Mouse (Mus musculus) stomach, embryonic 16.5 days (tissue): Measurements from ENCODE around the gene Defb22. TPM values are rescaled to one million over a fixed set of nuclear protein-coding genes. Genes with fewer than 3 reads are reported as not detected.

Experiments
- polyA plus RNA-seq: library from polyadenylated mRNA; unstranded; fragments of >200 nt; fragmentation: Nextera tagmentation; extraction: Ambion mirVana; gene quantifications from 2 replicates; pipeline ENCODE4 v1.2.1, GENCODE M21; 2015

Gene Defb22
- polyA plus RNA-seq, 1 experiment from 2014 or later = not detected

Other genes with a start within 250 kb of the Defb22 start
- 35.8 and 38.9 TPM in 2 replicates for gene Tbc1d20, start 196.3 kb downstream of the Defb22 start, polyA plus RNA-seq
- gene Rbck1, start 157.5 kb downstream of the Defb22 start, polyA plus RNA-seq = 72.6 and 75.2 TPM in 2 replicates
- gene Trib3, start 146.1 kb downstream of the Defb22 start, polyA plus RNA-seq = 2.4 and 2.8 TPM in 2 replicates
- 1.8 and 2.3 TPM in 2 replicates for gene Nrsn2, start 113.5 kb downstream of the Defb22 start, polyA plus RNA-seq
- gene Sox12, start 92.1 kb downstream of the Defb22 start, polyA plus RNA-seq = 4.5 and 5.2 TPM in 2 replicates
- gene Zcchc3, start 75.1 kb downstream of the Defb22 start, polyA plus RNA-seq = 17.1 and 19.9 TPM in 2 replicates
- 0.26 and 0.79 TPM in 2 replicates for gene 6820408C15Rik, start 74.6 kb downstream of the Defb22 start, polyA plus RNA-seq
- gene Defb23, start 25.5 kb downstream of the Defb22 start, polyA plus RNA-seq = not detected in 2 replicates
- gene Defb20, start 13.1 kb downstream of the Defb22 start, polyA plus RNA-seq = not detected in 2 replicates
- gene Defb26, start 21.6 kb upstream of the Defb22 start, polyA plus RNA-seq = not detected in 2 replicates
- not detected in 2 replicates for gene Defb28, start 28.1 kb upstream of the Defb22 start, polyA plus RNA-seq
- not detected in 2 replicates for gene Defb29, start 50.0 kb upstream of the Defb22 start, polyA plus RNA-seq
- not detected in 2 replicates for gene Gm17416, start 79.2 kb upstream of the Defb22 start, polyA plus RNA-seq
- gene Defb21, start 82.6 kb upstream of the Defb22 start, polyA plus RNA-seq = not detected in 2 replicates
- not detected in 2 replicates for gene Defb19, start 90.2 kb upstream of the Defb22 start, polyA plus RNA-seq
- not detected in 2 replicates for gene Defb45, start 109.3 kb upstream of the Defb22 start, polyA plus RNA-seq
- not detected in 2 replicates for gene Defb36, start 114.2 kb upstream of the Defb22 start, polyA plus RNA-seq
- gene Defb25, start 132.9 kb upstream of the Defb22 start, polyA plus RNA-seq = 0.62 and 1.4 TPM in 2 replicates
- gene Rem1, start 136.8 kb upstream of the Defb22 start, polyA plus RNA-seq = 20.0 and 20.6 TPM in 2 replicates
- 121 and 128 TPM in 2 replicates for gene H13, start 179.3 kb upstream of the Defb22 start, polyA plus RNA-seq
- 24.0 and 25.2 TPM in 2 replicates for gene Mcts2, start 196.9 kb upstream of the Defb22 start, polyA plus RNA-seq
- 125 and 145 TPM in 2 replicates for gene Id1, start 246.1 kb upstream of the Defb22 start, polyA plus RNA-seq